Mouse (Mus musculus) B cell, adult 2 months (primary cell): ENCODE data around the gene 4930430F08Rik.
"Not testable (repeated sequence)": the region's sequence is repeated elsewhere in the genome, so short reads cannot be mapped to it uniquely, and the experiment has no call there.

Source experiments
- DNase-seq, 2 experiments: peaks; one replicate each; pipeline ENCODE4 v3.0.0; 2022

Gene 4930430F08Rik

GRCm38 (mm10) chr10:100590323-100590722, at the start of gene 4930430F08Rik, which contains the start of gene 1700017N19Rik:
Gene 4930430F08Rik (minus strand): TSS chr10:100590423.
Gene 1700017N19Rik (plus strand): TSS chr10:100590484.
- DNase-seq = no peak

- peak; percentile 61 to 63 for DNase-seq
Measured at GRCm38 (mm10) chr10:100629762-100630438, 39.7 kb upstream of the 4930430F08Rik start.

GRCm38 (mm10) chr10:100622494-100622893, 32.3 kb upstream of the 4930430F08Rik start:
- no peak for DNase-seq

- DNase-seq = no peak
Measured at GRCm38 (mm10) chr10:100620040-100620439, 29.8 kb upstream of the 4930430F08Rik start.

- DNase-seq = no peak
Measured at GRCm38 (mm10) chr10:100619474-100619873, 29.3 kb upstream of the 4930430F08Rik start.

GRCm38 (mm10) chr10:100617233-100617903, 27.1 kb upstream of the 4930430F08Rik start:
- no peak for DNase-seq

- no peak for DNase-seq
Measured at GRCm38 (mm10) chr10:100604254-100604653, 14.0 kb upstream of the 4930430F08Rik start.

GRCm38 (mm10) chr10:100603511-100603910, 13.3 kb upstream of the 4930430F08Rik start:
- DNase-seq = no peak

GRCm38 (mm10) chr10:100598339-100598738, 8.1 kb upstream of the 4930430F08Rik start:
- no peak for DNase-seq

GRCm38 (mm10) chr10:100588932-100589388, 1.3 kb downstream of the 4930430F08Rik start:
- DNase-seq = peak; percentile 89

- no peak for DNase-seq
Measured at GRCm38 (mm10) chr10:100588524-100588923, 1.7 kb downstream of the 4930430F08Rik start.

GRCm38 (mm10) chr10:100584178-100584577, 6.0 kb downstream of the 4930430F08Rik start:
- no peak for DNase-seq

GRCm38 (mm10) chr10:100575294-100575693, 14.9 kb downstream of the 4930430F08Rik start:
- DNase-seq = no peak

GRCm38 (mm10) chr10:100574505-100575149, 15.6 kb downstream of the 4930430F08Rik start:
- DNase-seq = no peak

- no peak for DNase-seq
Measured at GRCm38 (mm10) chr10:100571707-100572106, 18.5 kb downstream of the 4930430F08Rik start.

GRCm38 (mm10) chr10:100564112-100564511, 26.1 kb downstream of the 4930430F08Rik start:
- DNase-seq = no peak

GRCm38 (mm10) chr10:100560194-100560883, 29.9 kb downstream of the 4930430F08Rik start:
- DNase-seq = not testable (repeated sequence)

GRCm38 (mm10) chr10:100556566-100557175, 33.6 kb downstream of the 4930430F08Rik start:
- DNase-seq = no peak

- DNase-seq = no peak
Measured at GRCm38 (mm10) chr10:100524499-100525390, 65.5 kb downstream of the 4930430F08Rik start.

- no peak for DNase-seq
Measured at GRCm38 (mm10) chr10:100522330-100522729, 67.9 kb downstream of the 4930430F08Rik start.
